Mouse (Mus musculus): Measurements from ENCODE around the gene Ttc24. TPM values are rescaled to one million over a fixed set of nuclear protein-coding genes. Genes with fewer than 3 reads are reported as not detected.

Ttc24 gene
- total RNA-seq, 2 experiments from 2014 or later, result not detected

DNA sequence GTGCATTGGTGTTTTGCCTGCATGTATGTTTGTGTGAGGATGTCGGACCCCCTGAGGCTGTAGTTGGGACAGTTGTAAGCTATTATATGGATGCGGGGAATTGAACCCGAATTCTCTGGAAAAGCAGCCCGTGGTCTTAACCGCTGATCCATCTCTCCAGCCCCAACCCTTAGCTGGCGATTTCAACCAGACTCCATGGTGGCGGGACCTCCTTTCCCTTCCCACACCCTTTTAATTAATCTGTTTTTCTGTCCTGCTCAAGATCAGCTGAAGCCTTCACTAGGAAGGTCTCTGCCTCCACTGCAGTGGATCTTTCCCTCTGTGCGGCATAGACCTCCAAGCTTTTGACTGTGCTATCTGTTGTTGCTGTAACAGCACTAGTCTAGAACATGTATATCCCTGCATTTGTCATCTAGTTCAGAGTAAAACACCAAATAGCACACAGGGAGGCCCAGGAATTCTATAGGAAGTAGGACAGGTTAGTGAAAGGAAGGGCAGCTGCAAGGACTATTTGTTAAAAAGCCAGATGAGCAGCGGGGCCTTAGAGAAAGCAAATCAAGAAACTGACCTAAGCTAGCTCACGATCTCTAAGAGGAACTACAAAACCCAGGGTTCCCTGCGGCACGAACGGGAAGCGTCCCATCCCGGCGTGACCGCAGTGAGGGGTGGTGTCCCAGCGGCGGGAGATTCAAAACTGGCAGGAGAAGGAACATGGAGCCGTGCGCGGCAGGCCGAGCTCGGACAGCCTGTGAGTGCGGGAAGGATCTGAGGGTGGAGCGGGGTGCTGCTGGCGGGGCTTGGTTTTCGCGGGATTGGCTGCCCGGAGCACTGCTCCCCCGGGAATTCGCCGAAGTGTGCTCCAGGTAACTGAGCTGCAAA is 3.5 kb upstream of the Ttc24 start, which contains the start of gene Iqgap3:
Iqgap3 (plus strand) TSS at position 627 of the 879 bp plus-strand sequence.
- peak; percentile 93 for DNase-seq

DNA sequence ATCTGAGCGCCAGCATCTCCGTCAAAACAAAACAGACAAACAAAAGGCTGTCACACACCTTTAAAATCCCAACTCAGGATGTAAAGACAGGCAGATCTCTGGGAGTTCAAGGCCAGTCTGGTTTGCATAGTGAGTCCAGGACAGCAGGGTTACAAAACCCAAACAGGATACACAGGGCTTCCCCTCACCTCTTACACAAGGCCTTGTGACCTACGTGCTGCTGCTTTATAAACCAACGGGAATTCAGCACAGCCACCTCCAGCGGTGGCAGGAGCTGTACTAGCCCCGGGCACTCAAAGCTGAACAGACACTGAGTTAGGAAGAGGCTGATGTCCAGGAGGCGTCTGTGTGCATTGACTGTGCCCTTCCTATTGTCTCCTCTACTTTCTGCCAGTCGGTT is 663 bp downstream of the Ttc24 start:
- no peak for DNase-seq

DNA sequence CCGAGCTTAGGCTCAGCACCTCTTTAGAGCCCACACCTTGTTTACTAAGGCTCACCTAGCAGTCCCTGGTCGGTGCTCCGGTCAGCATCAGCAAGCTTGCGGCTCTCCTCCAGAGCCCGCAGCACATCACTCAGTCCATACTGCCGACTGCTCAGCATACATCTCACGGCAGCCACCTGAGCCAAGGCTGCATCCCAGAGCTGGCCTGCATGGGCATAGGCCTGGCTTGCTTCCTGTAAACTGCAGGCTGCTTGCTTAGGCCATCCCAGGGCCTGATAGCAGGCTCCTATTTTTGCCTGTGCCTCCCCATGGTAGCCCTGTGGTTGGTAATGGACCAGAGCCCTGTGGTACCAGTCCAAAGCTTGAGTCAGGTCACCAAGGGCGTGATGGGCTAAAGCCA is 3.3 kb downstream of the Ttc24 start:
- DNase-seq, result no peak

DNA sequence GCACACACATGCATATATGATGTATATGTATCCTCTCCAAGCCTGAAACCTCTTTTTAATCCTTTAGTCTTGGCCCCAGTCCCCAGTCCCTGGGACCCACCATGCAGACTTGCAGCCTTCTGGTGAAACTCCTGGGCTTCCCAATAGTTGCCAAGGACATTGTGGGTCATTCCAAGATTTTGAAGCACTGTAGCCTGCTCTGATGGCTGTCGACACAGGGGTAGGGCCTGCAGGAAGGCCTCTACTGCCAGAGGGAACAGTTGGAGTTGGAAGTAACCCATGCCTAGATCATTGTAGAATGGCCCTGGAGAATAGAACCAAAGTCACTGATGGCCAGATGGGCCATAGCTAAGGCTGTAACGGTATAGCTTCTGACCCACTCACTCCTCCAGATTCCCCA is 3.8 kb downstream of the Ttc24 start:
- no peak for DNase-seq

DNA sequence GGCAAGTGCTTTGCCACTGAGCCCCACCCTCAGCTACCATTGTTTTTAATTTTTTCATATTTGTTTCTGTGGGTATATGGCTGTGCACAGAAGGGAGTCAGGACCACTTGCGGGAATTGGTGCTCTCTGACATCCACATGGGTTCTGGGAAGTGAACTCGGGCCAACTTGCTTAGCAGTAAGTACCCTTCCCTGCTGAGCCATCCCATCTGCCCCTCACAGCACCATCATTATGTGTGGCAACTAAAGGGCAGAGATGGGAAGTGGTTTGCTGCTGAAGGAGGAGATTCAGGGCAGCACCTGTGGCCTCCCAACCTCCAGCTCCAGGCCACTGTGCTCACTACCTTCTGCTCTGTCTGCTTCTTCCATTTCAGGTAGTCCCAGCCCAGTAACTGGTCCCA is 4.5 kb downstream of the Ttc24 start:
- DNase-seq, result no peak

DNA sequence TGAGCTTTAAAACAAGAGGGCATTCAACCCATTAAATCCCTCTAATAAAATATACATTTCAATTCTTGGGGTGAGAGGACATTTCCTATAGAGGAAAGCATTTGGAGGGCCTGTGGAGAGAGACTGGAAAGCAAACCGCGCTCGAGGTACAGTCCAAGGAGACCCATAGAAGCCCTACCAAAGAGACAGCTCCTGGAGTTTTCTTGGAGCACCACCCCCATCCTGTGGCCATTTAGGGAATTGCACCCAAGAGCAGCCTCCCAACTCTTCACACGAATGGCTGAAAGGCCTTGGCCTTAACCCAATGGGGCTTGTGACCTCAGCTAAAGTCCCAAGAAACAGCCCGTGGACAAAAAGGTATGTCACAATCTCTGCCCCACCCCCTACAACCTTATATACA is 6.3 kb downstream of the Ttc24 start:
- peak; percentile 93 for DNase-seq

DNA sequence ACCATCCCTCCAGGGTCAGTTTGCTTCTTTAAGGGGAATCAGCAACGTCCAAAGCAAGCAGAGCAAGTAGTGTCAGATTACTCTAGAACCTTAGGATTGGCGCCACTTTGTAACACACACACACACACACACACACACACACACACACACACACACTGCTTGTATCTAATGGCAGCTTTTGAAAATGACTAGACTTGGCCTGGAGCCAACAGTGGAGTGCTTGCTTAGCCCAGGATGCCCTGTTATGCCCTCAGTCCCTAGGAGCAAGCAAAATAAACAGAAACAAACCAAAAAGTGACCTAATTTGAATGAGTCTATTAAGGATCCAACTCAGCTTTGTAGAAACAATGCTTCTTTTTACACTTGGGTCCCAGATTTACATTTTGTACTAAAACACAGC is 9.7 kb downstream of the Ttc24 start:
- no peak for DNase-seq

DNA sequence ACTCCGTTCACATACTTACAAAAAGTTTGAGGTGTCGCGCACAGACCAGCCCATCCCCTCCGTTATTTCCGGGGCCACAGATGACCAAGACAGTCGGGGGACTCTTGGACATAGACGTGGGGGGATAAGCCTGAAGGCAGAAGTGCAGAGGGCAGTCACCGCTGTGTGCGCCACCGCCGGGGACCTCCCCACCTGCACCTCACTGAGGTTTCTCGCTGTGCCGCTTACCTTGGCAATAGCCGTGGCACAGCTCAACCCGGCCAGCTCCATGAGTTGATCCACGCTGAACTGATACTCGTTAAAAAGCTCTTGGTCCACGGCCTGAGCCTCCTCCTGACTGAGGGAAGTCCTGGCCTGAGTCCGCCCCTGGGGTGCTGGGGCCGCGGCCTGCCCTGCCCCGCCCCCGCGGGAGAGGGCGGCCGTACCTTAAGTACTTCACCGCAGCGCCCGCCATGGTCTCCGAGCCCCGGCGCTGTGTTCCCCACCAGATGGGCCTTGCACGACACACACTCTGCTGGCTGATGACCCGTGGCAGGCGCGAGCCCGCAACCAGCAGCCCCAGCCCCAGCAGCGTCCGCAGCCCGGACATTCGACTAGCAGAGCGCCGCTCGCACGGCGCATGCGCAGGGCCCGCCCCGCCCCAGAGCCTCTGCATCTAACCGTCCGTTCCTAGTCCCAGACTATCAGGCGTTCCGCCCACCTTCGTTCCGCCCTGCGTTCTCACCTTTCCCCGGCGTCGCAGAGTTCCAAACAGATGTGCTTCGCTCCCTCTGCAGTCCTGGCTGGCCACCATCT is 20.0 kb downstream of the Ttc24 start, which contains the start of gene Naxe:
Naxe (minus strand) TSS at position 594 of the 795 bp plus-strand sequence.
- peak; percentile 92 for DNase-seq

DNA sequence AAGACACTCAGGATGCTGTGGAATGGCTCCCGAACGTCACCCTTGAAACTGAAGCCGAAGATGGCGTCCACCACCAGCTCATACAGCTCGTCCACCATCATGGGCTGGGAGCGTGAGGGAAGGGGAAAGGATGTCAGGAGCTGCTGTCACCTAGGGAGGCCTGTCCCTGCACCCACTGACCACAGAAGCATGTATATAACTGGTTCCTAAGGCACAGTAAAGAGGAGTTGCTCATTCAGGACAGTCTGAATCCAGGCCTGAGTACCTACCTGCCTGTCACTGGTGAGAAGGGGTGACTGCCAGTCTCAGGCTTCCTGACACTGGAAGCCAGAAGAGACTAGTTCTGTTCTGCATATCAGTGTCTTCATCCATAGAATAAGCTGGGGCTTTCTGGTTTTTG is 21.1 kb downstream of the Ttc24 start:
- no peak for DNase-seq

DNA sequence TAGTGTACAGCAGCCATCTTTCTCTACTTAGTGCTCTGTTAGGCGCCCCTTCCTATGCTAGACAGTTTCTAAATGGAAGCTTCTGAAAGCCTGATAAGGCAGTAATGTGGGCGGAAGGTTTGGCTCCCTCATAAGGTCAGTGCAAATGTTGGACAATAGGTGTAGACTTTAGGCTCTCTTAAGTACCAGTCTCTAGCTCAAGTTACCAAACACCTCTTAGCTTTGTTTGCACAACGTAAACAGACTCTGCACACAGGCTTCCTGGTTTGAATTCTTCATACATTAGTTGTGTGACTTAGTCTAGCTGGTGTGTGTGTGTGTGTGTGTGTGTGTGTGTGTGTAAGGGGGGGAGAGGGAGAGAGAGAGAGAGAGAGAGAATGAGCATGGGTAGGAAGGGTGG is 28.6 kb downstream of the Ttc24 start:
- DNase-seq, result no peak

DNA sequence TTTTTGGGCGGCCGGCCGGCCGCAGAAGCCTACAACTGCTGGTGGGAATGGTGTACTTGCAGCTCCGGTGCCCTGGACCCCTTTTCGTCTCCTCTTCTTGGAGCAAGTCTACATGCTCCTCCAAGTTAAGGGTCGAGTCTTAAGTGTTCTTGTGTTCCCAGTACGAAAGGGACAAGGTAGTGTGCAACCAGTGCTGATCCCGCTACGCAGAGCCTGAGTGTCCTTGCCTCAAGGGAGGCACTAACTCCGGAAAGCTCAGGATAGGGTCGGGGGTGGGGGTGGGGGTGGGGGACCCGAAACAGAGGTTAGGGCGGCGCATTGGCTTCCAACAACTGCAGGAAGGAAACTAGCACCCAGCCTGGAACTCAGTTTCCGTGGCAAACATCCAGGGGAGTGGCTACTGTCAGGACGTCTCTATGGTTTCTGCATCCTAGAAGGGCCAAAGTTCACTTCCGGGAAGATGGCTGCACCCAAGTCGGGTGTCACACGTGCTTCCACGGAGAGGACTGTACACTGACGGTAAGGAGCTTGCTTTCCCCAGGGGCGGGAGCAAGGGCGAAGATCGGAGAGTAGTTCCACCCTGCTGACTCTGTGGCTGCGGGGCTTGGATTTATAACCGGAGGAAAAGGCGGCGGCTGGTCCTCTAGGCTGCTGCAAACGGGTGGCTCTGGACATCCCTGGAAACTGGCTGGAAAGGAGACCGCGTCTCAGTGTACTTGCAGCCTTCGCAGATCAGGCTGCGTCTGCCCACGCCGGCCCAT is 35.3 kb downstream of the Ttc24 start, which contains the start of gene Gpatch4:
Gpatch4 (plus strand) TSS at position 448 of the 761 bp plus-strand sequence.
- DNase-seq, result peak; percentile 89

DNA sequence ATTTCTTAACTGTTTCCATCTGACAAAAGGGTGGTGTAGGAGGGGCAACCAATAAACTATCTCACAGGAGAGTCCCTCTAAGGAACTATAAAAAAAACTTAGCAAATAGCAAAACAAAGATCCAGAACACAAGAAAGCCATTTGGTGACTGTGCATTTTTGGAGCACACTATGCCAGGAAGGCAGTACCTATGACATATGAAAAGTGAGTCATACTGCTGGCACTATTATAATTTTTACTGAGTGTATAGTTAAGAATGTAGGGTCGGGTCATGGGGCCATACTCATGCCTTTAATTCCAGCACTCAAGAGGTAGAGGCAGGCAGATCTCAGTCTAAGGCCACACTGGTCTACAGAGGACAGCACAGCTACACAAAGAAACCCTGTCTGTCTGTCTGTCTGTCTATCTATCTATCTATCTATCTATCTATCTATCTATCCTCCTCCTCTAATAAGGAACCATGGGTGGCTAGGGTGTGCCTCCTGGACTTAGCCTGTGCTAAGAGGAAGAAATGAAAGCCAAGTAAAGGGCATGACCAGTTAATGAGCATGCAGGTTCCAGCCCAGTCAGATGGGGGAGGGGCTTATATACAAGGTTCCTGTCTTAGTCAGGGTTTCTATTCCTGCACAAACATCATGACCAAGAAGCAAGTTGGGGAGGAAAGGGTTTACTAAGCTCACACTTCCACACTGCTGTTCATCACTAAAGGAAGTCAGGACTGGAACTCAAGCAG is 42.4 kb downstream of the Ttc24 start:
- DNase-seq, result no peak

DNA sequence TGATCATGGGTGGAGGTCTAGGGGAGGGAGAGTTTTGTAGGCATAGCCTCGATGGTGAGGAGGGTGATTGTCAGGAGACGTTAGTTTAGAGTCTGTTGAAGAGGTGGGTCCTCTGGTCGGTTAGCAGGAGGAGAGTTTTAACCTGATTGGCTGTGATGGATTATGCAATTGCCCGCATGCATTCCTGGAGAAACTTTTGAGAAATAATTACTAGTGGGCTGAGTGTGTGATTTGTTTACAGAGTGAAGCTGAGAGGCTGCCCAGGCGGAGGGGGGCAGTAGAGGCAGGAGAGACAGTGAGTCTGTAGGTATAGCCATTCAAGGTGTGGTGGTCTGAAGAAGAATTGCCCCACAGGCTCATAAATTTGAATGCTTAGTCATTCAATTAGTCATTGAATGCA is 44.6 kb downstream of the Ttc24 start:
- no peak for DNase-seq

DNA sequence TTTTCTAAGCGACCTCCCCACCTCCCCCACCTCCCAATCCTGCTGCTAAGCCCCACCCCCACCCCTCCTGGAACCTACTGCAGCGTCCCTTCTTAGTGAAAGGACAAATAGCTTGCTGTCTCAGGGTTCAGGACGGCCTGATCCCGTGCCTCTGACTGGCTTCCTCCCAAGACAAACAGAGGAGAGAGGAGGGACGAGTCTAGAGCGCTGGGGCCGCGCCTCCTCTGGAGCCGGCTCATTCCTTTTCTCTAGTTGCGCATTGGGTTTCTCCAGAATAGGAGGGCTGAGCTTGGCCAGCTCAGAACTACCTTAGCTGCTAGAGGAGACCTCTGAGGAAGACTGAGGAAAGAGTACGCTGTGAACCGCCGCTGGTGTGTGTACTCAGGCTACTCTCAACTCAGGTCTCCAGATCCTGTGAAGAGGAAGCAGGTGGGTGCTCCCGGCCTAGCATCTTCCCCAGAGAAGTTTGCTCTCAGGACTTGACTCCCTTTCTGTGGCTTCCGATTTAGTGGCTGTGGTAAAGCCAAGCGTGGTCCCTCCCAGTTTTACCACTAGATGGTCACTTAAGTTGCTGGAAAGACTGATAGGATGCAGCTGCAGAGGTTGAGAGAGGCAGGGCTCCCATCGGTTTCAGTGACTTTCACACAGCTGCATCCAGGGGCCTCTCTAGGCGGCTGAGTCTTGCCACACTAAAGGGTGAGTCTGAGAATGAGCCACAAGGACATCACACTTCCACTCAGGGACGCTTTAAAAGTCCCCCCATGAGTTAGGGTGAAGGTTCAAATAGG is 47.3 kb downstream of the Ttc24 start:
- DNase-seq, result peak; percentile 68

DNA sequence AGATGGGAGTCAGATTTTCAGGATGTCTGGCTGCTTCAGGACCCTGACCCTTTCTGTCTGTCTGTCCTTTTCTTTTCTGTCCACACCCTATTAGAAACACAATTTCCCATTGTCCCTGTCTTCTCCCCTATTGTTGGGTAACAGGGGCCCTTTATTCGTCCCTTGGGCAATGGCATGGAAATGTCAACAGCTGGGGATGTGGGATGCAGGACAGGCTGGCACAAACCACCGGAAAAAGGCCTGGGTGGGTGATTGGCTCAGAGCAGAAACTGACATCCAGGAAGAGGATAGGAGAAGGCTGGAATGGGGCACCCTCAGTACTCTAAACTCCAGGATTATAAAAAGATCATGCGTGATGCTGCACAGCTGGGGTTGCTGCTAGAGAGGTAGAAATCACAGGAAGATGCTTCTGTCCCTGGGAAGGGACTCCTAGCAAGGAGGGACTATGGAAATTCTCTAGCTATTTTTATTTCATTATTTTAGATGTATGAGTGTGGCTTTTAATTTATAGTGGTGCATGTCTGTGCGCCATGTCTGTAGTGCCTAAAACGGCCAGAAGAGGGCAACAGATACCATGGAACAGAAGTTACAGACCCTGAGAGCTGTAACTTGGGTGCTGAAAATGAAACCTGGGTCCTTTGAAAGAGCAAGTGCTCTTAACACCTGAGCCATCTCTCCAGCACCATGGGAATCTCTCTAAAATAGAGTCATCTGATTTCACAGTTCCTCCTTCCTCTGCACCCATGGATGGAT is 50.5 kb downstream of the Ttc24 start, which contains the start of gene Hapln2:
Hapln2 (minus strand) TSS at position 150 of the 753 bp plus-strand sequence.
- DNase-seq, result no peak

DNA sequence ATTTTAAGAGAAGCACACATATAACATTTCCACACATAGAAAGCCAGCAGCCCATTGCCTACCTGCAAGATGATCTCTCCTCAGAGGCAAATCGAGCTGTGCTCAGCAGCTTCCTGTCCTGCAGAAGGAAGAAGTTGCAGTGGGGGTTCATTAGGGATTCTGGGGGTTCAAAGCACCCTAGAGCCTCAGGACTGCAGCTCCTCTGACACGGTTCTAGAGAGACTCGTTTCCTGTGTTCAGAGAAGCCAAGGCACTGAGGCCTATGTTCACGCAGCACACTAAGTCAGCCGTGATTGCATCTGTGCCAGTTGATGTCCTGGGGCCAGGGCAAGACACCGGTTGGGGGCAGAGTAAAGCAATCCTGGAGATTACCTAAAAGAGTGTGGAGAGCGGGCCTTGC is 51.3 kb downstream of the Ttc24 start:
- DNase-seq, result no peak

DNA sequence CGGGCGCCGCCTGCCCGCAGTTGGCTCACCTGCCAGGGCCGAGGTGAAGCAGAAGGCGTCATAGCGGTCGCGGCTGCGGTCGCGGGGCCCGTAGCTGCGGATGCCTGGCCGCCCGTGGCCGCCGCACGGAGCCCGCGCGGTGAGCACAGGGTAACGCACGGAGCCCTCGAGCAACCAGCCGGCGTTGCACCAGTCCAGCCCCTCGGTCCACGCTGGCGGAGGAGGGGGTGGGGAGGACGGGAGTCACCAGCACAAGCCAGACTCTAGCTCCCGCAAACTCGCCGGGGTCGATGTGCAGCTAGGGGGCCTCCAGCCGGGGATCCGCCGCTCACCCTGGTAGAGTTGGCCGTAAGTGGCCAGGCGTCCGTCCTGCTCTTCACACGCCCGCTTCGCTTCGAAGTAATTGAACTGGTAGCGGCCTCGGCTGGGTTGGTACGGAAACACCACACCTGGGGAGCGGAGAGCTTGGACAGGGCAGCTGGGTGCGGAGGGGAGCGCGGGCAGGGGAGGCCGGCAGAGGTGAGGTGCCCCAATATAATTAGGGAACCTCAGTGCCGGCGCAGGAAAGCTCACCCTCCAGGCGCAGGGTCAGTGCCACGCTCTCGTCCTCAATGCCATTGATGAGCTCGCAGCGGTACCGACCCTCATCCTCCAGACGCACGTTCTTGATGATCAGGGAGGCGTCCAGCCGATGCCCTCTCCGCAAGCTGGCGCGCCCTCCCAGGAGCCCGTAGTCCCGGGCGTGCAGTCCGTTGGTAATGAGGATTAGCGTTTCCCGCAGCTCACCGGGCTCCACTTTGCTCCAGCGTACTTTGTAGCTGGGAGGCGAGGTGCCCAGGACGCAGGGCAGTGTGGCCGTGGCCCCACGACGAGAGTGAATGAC is 54.7 kb downstream of the Ttc24 start:
- peak; percentile 45 for DNase-seq

DNA sequence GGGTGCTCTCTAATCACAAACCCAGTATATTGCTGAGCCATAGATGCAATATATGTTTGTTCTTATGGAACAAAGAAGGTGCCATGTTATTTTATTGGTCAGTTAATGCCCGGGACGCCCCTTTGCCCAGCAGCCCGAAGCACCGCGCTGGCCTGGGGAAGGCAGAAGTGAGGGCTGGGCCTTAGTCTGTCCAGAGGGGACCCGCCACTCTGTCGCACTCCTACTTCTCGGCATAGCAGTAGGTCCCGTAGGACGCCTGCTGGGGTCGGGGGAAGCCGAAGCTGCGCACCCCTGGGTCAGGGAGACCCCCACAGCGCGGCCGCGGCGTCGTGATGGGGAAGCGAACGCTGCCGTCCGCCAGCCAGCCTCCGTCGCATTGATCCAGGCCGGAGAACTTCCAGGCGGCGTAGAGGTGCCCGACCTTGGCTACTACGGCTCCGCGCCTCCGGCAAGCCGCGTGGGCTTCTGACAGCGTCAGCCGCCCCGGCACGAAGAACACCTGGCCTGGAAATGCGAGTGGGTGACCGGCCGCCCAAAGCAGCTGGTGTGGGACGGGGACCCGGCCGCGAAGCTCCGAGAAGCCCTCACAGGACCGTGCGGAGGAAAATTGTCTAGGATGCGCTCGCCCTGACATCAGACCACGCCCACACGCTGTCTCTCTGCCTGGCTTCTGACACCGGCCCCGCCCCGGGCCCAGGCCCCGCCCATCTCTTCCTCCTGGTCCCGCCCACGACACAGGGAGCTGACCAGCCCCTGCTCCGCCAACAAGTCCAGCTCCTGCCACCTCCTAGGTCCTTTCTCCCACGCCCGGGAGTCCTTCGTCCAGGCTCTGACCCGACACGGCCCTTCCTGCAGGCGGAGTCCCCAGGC is 55.5 kb downstream of the Ttc24 start:
- peak; percentile 95 for DNase-seq
